Mouse (Mus musculus): ENCODE data around the gene Plcl2. TPM values are rescaled to one million over a fixed set of nuclear protein-coding genes. Genes with fewer than 3 reads are reported as not detected.

The Plcl2 gene
- polyA plus RNA-seq, 1 experiment from 2014 or later: 3.6 TPM

DNA sequence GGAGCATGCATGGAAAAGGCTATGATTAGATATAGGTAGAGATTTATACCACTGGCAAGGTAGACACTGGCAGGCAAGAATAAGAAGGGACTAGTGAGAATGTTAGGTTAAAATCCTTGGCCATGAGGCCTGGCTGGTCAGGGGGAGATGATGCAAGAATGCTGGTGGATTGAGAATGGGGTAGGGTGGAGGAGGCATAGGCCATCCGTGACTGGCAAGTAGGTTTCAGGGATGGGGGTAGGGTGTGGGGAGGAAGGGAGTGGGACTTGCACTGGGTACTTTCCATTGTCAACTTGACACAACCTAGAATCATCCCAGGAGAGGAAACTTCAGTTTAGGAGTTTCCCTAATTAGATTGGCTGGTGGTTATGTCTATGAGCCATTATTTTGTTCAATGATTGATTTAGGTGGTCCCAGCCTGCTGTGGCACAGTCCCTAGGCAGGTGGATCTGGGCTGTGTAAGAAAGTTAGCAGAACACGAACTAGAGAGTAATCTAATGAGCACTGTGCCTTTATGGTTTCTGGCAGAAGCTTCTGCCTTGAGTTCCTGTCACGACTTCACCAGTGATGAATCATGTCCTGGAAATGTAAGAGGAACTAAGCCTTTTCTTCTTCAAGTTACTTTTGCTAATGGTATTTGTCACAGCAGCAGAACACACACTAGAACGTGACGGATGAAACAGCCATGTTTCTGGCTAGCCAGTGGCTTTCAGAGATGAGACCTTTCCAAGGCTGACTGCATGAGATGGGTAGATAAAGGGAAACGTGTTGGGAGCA lies 4.9 kb upstream of the Plcl2 start:
- no peak overlapping the region for H3K4me2 ChIP-seq
- no peak overlapping the region for H3K4me3 ChIP-seq (replicated peaks)
- no peaks in the 10 kb centered on the region for H3K36me3 ChIP-seq
- 69% methylated on average over 6 of the region's 6 CpGs for WGBS
- H3K4me1 ChIP-seq: peaks cover 11% of the 10 kb centered on the region
- ATAC-seq (replicated peaks; ENCODE audit: low FRiP score): no peak
- H3K27me3 ChIP-seq: peaks cover 15% of the 10 kb centered on the region
- H3K9ac ChIP-seq: no peak overlapping the region
- no peak overlapping the region for H3K27ac ChIP-seq
- no peaks in the 10 kb centered on the region for H3K9me3 ChIP-seq (replicated peaks)

- H3K9me3 ChIP-seq (replicated peaks): no peaks in the 10 kb centered on the region
- no peak overlapping the region for H3K4me3 ChIP-seq (replicated peaks)
- H3K27me3 ChIP-seq: peaks cover 15% of the 10 kb centered on the region
- H3K4me2 ChIP-seq: no peak overlapping the region
- 45% methylated on average over 10 of the region's 10 CpGs for WGBS
- no peaks in the 10 kb centered on the region for H3K36me3 ChIP-seq
- H3K27ac ChIP-seq: no peak overlapping the region
- H3K9ac ChIP-seq: no peak overlapping the region
- no peak for ATAC-seq (replicated peaks; ENCODE audit: low FRiP score)
- peaks cover 19% of the 10 kb centered on the region for H3K4me1 ChIP-seq
These were observed 3.1 kb upstream of the Plcl2 start for GRCm38 (mm10) chr17:50505910-50506634.

- Histone ChIP-seq H3K9ac (no peak overlapping the region), H3K4me1 (peaks cover 19% of the 10 kb centered on the region), H3K27me3 (peaks cover 15% of the 10 kb centered on the region), H3K9me3 (replicated peaks) (no peaks in the 10 kb centered on the region), H3K27ac (no peak overlapping the region), H3K36me3 (no peaks in the 10 kb centered on the region), H3K4me2 (no peak overlapping the region), H3K4me3 (replicated peaks) (no peak overlapping the region)
- WGBS: 55% methylated on average over 13 of the region's 13 CpGs
- no peak for ATAC-seq (replicated peaks; ENCODE audit: low FRiP score)
These were observed 2.3 kb upstream of the Plcl2 start for GRCm38 (mm10) chr17:50506861-50507321.

- Histone ChIP-seq H3K9me3 (replicated peaks) (no peaks in the 10 kb centered on the region), H3K4me2 (peak overlapping the region; percentile 90), H3K27me3 (peaks cover 15% of the 10 kb centered on the region), H3K36me3 (no peaks in the 10 kb centered on the region), H3K4me1 (peaks cover 19% of the 10 kb centered on the region), H3K4me3 (replicated peaks) (peak overlapping the region; percentile 88), H3K27ac (no peak overlapping the region), H3K9ac (peak overlapping the region; percentile 79)
- 14% methylated on average over 18 of the region's 18 CpGs for WGBS
- peak; percentile 19 for ATAC-seq (replicated peaks; ENCODE audit: low FRiP score)
These were observed 988 bp upstream of the Plcl2 start for GRCm38 (mm10) chr17:50508055-50508774.

DNA sequence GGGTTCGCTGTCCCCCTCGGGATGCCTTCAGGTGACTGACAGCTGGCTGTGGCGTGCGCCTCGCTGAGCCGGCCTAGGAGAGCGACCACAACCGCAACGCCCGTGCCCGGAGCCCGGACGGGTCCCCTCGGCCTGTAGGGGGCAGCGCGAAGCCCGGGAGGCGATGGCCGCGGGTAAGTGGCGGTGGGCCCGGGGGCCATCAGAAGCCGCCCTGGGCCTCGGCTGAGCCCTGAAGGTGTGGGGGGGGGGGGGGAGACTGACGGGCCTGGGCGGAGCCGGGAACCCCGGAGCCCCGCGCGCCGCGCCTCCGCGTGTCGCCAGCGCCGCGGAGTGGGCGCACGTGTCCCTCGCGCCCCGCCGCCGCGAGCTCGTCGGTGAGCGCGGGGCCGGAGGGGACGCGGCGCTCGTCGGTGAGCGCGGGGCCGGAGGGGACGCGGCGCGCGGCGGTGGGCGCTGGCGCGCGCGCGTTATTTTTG lies 390 bp upstream of the Plcl2 start:
- peak; percentile 84 for ATAC-seq (replicated peaks; ENCODE audit: low FRiP score)
- H3K4me2 ChIP-seq: peak overlapping the region; percentile 90
- H3K27me3 ChIP-seq: peaks cover 15% of the 10 kb centered on the region
- no peaks in the 10 kb centered on the region for H3K36me3 ChIP-seq
- peak overlapping the region; percentile 79 for H3K9ac ChIP-seq
- H3K4me1 ChIP-seq: peaks cover 19% of the 10 kb centered on the region
- no peaks in the 10 kb centered on the region for H3K9me3 ChIP-seq (replicated peaks)
- H3K27ac ChIP-seq: peak overlapping the region; percentile 81
- WGBS: under 1% methylated on average over 31 of the region's 72 CpGs
- peak overlapping the region; percentile 88 for H3K4me3 ChIP-seq (replicated peaks)

GRCm38 (mm10) chr17:50510279-50510678 lies 1.1 kb downstream of the Plcl2 start:
- Histone ChIP-seq H3K27ac (no peak overlapping the region), H3K9ac (peak overlapping the region; percentile 79), H3K9me3 (replicated peaks) (no peaks in the 10 kb centered on the region), H3K4me1 (peaks cover 19% of the 10 kb centered on the region), H3K27me3 (peaks cover 15% of the 10 kb centered on the region), H3K4me3 (replicated peaks) (peak overlapping the region; percentile 88), H3K36me3 (no peaks in the 10 kb centered on the region), H3K4me2 (peak overlapping the region; percentile 90)
- ATAC-seq (replicated peaks; ENCODE audit: low FRiP score): no peak
- WGBS: 41% methylated on average over 2 of the region's 2 CpGs

DNA sequence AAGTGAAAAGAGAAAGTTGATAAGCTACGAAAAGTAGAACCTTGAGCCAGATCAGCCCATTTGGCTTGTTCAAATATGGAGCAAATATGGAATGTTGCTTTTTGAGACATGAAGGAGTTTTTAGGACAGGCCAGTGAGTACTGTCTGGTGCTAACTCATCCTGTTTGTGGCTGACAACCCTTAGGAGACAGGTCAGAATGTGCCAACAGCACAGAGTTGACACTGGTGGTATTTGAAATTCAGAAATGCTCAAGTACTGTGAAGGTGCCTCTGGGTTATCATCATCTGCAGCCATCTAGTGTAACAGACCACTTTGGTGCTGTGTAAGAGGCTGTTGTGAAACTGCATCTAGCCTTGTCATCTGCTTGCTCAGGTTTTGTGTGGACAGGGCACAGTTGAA lies 1.5 kb downstream of the Plcl2 start:
- H3K4me1 ChIP-seq: peaks cover 19% of the 10 kb centered on the region
- WGBS: 83% methylated on average over 1 of the region's 1 CpGs
- peak overlapping the region; percentile 88; the same call in 1 of the 2 replicates for H3K4me3 ChIP-seq (replicated peaks)

GRCm38 (mm10) chr17:50512222-50512621 lies 3.0 kb downstream of the Plcl2 start:
- Histone ChIP-seq H3K4me2 (no peak overlapping the region), H3K27me3 (peaks cover 10% of the 10 kb centered on the region), H3K9me3 (replicated peaks) (no peaks in the 10 kb centered on the region), H3K9ac (no peak overlapping the region), H3K27ac (no peak overlapping the region), H3K4me3 (replicated peaks) (no peak overlapping the region), H3K4me1 (peaks cover 16% of the 10 kb centered on the region), H3K36me3 (no peaks in the 10 kb centered on the region)
- ATAC-seq (replicated peaks; ENCODE audit: low FRiP score): no peak
- WGBS: 82% methylated on average over 5 of the region's 5 CpGs

More for the DNA sequence above, 1.5 kb downstream of the Plcl2 start:
- ATAC-seq (replicated peaks; ENCODE audit: low FRiP score): no peak
- H3K4me2 ChIP-seq: peak overlapping the region; percentile 90
- H3K9ac ChIP-seq: no peak overlapping the region
- no peaks in the 10 kb centered on the region for H3K9me3 ChIP-seq (replicated peaks)
- no peaks in the 10 kb centered on the region for H3K36me3 ChIP-seq
- peaks cover 15% of the 10 kb centered on the region for H3K27me3 ChIP-seq
- no peak overlapping the region for H3K27ac ChIP-seq

DNA sequence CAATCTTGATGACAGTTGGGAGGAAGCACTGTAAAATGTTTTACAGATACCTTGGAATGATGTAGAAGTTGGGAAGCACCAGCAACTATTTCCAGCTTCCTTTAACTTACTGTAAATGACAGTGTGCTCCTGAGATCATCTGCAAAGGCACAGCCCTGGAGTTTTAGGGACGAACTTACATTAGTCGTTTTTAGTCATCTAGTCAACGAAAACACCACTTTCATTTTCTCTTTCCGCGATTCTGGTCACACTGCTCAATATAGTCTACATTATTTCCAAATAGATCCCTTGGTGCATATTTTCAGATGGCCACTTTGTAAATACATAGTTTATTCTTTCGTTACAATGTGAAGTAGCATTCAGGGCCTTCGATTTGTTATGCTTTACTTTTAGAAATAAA lies 3.6 kb downstream of the Plcl2 start:
- 94% methylated on average over 7 of the region's 7 CpGs for WGBS
- peaks cover 16% of the 10 kb centered on the region for H3K4me1 ChIP-seq
- no peak for ATAC-seq (replicated peaks; ENCODE audit: low FRiP score)
- H3K9me3 ChIP-seq (replicated peaks): no peaks in the 10 kb centered on the region
- H3K27me3 ChIP-seq: peaks cover 6% of the 10 kb centered on the region
- no peak overlapping the region for H3K4me3 ChIP-seq (replicated peaks)
- no peak overlapping the region for H3K9ac ChIP-seq
- no peak overlapping the region for H3K4me2 ChIP-seq
- H3K36me3 ChIP-seq: no peaks in the 10 kb centered on the region
- H3K27ac ChIP-seq: no peak overlapping the region

DNA sequence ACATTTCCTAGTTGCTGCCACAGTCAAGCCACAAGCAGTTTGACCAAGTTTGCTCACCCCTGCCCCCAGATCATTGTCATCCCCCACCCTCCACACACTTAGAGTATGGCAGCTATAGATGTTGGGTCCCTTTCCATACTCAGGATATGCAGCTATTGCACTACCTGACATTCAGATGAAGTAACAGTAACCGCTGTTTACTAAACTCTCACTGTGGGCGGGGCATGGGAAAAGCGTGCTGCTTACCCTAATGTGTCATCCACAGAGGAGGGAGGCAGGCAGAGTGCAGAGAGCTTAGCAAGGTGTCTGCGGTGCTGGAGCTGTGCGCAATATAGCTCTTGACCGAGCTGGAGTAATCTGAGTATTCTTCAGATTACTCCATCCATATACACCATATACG lies 4.2 kb downstream of the Plcl2 start:
- Histone ChIP-seq H3K36me3 (no peaks in the 10 kb centered on the region), H3K4me3 (replicated peaks) (no peak overlapping the region), H3K27ac (no peak overlapping the region), H3K27me3 (peaks cover under 1% of the 10 kb centered on the region; the same call in 1 of the 2 replicates), H3K4me1 (peaks cover 11% of the 10 kb centered on the region), H3K9me3 (replicated peaks) (no peaks in the 10 kb centered on the region), H3K4me2 (no peak overlapping the region), H3K9ac (no peak overlapping the region)
- ATAC-seq (replicated peaks; ENCODE audit: low FRiP score): no peak
- 92% methylated on average over 7 of the region's 7 CpGs for WGBS

DNA sequence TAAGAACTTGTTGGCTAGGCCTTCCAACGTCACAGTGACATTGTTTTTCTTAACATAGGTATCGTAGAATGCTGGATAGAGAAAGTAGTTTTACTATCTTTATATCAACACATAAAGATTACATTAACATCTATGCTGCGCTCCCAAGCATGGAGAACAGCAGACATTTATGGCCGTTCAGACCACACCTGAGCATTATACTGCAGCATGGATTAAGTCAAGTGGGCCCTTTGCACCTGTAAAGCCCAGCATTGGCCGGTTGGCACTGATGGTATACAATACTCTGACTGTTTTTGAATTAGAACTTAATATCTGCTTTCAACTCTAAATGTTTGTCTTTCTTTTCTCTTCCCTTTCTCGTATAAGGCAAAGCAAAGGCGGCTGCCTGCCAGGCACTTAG lies 4.8 kb downstream of the Plcl2 start:
- WGBS: 90% methylated on average over 7 of the region's 7 CpGs
- no peaks in the 10 kb centered on the region for H3K36me3 ChIP-seq
- no peak for ATAC-seq (replicated peaks; ENCODE audit: low FRiP score)

More for the DNA sequence above, 4.8 kb downstream of the Plcl2 start:
- Histone ChIP-seq H3K27me3 (no peaks in the 10 kb centered on the region), H3K27ac (no peak overlapping the region), H3K4me3 (replicated peaks) (no peak overlapping the region), H3K9ac (no peak overlapping the region), H3K4me1 (peaks cover 8% of the 10 kb centered on the region), H3K9me3 (replicated peaks) (no peaks in the 10 kb centered on the region), H3K4me2 (no peak overlapping the region)

All from kidney, embryonic 15.5 days (tissue).